Mouse (Mus musculus): ENCODE data around the gene Dpy30.
A peak's percentile ranks its signal among the peaks of the same experiment; 100 is the strongest.
"Not testable (repeated sequence)": the region's sequence is repeated elsewhere in the genome, so short reads cannot be mapped to it uniquely, and the experiment has no call there.

The Dpy30 gene

DNA sequence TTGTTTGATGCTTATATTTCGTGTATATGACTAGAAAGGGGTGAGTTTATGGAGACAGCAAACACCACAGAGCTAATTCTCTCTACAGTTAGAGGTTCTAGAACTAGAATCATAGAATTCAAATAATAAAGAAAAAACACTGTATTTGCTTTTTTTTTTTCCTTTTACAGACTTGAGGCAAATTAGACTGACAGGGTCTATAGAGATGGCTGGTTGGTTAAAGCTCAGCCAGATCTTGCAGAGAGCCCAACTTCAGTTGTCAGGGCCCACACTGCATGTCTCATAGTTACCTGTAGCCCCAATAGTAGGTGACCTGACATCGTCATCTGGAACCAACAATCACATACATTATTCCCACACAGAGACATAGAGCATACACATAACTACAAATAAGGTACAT, at the start of gene Dpy30:
Gene Dpy30 (minus strand): TSS at position 101 of the 400 bp plus-strand sequence.
- DNase-seq (ENCODE audit: low read depth), result no peak

DNA sequence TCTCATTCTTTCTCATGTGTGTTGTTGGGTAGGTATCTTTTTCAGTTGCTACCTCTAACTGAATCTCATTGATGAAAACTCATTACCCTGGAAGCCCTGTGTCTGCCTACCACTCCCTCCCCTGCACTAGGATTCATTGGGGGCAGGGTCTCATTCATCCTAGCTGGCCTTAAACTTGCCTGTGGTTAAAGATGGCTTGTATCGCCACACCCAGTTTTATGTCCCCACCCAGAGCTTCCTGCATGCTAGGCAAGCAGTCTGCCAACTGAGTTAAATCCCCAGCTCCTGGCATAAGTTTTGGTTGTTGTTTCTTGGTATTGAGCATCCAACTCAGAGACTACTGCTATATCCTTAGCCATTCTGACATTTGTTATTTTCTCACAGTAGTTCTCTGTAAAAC, 39.8 kb upstream of the Dpy30 start:
- no peak for DNase-seq (ENCODE audit: low read depth)

DNA sequence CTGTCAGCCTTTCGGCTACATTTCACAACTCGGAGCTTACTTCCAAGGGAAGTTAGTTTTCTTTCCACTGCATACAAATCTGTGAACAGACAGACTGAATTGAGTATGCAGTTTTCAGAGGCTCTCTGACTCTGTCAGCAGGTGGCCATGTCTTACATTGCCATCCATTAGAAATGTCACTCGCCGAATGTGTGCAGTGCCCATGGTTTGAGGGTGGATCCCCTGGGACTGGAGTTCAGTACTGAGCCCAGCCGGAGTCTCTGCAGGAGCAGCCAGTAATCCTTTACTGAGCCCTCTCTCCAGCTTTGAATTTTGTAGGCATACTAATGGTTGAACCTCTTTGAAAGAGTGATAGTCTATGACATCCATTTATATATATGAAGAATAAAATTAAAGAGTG, 17.4 kb upstream of the Dpy30 start:
- no peak for DNase-seq (ENCODE audit: low read depth)

DNA sequence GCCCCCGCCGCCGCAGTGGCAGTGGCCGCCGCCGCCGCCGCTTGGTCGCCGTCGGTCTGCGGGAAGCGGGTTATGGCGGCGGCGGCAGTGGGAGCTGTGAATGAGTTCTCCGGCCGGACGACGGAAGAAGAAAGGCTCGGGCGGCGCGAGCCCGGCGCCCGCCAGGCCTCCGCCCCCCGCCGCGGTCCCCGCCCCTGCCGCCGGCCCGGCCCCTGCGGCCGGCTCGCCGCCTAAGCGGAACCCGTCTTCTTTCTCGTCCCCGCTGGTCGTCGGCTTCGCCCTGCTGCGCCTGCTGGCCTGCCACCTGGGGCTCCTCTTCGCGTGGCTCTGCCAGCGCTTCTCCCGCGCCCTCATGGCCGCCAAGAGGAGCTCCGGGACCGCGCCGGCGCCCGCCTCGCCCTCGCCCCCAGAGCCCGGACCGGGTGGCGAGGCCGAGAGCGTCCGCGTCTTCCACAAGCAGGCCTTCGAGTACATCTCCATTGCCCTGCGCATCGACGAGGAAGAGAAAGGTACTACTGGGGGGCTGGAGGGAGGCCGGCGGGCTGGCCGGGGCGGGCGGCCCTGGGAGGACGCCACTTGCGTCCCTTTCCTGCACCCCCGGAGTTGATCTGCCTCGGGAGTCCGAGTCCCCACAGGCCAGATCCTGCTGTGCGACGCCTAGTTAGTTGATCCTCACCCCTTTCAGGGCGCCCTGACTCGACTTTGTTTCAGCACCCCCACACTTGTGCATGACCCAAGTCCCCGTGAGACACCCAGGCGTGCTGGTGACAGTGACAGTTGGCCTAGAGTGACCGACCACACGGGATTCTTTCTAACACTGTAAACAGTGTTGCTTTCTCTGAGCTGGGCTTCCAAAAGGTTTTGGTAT, 15.4 kb upstream of the Dpy30 start, which contains the start of gene Spast:
Gene Spast (plus strand): TSS at position 51 of the 868 bp plus-strand sequence.
- DNase-seq (ENCODE audit: low read depth), result no peak

DNA sequence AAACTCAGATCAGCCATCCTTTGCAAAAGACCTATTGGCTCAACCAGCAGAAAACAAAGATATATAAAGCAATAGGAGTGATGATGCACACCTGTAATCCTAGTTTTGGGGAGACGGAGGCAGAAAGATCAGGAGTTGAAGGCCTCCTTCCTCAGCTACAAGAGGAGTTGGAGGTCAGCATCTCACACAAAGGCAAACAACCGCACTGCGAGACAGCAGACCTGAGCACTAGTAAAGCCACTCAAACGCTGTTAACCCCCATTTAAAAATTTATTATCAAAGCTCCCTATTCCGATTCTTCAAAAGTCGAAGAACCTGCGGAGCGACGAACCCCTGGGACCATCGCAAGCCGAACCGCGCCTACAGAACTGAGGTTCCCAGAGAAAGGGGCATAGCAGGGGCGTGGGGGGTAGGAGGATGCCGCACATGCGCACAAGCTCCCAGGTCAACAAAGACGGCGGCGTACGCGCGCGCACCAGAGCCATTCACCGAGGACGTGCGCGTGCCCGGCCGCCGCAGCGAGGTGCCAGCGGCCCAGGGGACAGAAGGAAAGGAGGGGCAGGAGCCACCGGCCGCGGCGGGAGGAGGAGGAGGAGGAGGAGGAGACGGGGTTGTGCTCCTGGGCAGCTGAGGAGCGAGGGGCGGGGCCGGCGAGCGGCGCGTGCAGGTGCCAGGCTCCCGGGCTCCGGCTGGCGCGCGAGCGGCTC, 14.6 kb upstream of the Dpy30 start:
- DNase-seq (ENCODE audit: low read depth), result peak; percentile 79

DNA sequence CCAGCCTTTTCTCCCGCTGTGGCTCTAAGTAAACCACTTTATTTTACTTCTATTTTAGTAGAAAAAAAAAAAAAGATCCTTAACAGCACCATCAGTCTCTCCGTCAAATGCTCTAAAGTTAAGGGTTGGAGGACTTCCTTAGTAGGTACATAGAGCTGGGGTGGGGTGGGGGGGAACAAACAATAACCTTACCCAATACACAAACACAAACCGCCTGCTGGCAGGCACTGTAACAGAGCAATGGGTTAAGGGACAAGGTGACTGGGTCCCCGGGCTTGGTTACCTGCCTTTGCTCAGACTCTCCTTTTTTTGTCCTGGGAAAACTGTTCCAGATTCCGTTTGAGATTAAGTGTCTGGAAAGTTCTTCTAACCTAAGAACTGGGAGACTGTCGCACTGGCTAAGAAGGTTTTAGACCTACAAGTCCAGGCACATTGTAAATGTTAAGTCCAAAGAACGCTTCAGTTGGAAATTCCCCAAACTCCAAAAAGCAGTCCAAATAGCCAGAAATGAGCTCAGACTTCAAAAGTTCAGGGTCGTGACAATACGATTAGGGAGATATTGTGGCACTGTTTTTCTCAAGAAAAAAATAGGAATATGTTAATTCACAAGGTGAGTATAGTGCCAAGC, 7.4 kb upstream of the Dpy30 start:
- DNase-seq (ENCODE audit: low read depth), result no peak

DNA sequence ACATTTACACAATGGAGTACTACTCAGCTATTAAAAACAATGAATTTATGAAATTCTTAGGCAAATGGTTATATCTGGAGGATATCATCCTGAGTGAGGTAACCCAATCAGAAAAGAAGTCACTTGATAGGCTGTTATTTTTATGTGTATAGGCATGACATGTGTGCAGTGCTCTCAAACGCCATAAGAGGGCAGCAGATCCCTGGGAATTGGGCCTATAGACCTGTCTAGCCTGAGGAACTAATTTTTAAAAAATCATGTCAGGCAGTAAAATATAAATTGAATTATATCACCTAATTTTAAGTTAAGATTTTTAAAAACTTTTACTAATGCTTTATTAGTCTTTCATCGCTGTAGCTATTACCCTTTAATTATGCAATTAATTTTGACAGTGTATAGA, 4.4 kb upstream of the Dpy30 start:
- not testable (repeated sequence) for DNase-seq (ENCODE audit: low read depth)

DNA sequence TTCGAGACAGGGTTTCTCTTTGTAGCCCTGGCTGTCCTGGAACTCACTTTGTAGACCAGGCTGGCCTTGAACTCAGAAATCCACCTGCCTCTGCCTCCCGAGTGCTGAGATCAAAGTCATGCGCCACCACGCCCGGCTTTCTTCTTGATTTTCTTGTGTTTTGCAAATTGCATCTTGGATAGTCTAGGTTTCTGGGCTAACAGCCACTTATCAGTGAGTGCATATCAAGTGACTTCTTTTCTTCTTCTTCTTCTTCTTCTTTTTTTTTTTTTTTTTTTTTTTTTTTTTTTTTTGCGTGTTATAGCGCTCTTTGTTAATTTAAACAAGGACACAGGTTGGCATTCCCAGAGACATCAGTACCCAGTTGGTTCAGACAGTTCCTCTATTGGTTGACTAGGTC, 3.5 kb upstream of the Dpy30 start:
- DNase-seq (ENCODE audit: low read depth), result not testable (repeated sequence)

DNA sequence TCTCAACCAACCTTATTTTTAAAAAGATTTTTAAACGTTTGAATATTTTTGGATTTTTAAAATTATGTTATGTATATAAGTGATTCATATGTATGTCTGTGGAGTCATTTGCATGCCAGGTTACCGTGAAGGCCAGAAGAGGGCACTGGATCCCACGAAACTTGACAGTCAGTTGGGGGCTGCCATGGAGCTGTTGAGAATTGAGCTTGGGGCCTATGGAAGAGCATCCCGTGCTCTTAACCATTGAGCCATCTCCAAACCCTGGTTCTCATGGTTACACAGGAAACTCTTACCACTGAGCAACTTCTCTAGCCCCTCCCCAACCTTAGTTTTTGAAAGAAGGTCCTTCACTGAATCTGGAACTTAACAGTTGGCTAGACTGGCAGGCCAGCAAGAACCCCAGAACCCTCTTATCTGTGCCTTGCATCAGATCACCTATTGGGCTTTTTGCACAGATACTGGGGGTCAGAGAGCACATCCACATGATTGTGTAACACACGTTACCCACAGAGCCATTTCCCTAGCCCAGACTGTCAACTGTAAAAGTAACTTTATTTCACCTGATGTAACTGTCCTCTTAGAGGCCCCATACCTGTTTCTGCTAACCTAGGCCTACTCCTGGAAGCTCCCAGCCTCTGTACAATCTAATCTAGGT, 1.2 kb downstream of the Dpy30 start:
- DNase-seq (ENCODE audit: low read depth), result no peak

DNA sequence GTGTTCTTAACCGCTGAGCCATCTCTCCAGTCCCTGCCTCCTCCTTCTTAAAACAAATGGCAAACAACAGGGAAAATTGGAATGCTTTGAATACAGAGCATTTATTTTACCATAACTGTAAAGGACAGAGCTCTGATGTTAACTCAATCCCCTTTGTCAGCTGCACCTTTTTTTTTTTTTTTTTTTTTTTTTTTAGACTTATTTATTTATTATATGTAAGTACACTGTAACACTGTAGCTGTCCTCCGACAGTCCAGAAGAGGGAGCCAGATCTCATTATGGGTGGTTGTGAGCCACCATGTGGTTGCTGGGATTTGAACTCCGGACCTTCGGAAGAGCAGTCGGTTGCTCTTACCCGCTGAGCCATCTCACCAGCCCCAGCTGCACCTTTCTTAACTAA, 5.0 kb downstream of the Dpy30 start:
- DNase-seq (ENCODE audit: low read depth), result no peak

DNA sequence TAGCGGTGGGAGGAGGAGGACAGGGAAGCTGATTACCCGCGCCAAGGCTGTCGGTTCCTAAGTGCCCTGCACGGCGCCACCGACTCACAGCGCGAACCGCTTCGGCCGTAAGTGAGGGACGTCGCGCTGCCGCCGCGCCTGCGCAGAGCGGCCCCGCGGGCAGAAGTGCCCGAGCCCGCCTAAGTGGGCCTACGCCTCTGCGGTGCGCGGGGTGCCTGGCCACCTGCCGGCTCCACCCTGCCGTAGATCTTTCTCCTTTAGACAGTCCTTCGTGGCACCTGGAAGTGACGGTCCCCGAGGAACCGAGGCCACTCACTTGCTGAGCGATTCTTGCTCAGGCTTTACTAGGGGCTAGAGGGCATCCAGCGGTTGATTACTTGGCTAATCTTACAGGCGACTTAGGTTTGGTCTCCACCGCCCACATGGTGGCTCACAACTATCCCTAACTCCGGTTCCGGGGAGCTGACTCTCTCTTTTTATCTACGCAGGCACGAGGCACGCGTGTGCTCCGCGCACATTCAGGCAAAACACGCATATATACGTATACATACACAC, 7.4 kb downstream of the Dpy30 start:
- DNase-seq (ENCODE audit: low read depth), result peak; percentile 65

DNA sequence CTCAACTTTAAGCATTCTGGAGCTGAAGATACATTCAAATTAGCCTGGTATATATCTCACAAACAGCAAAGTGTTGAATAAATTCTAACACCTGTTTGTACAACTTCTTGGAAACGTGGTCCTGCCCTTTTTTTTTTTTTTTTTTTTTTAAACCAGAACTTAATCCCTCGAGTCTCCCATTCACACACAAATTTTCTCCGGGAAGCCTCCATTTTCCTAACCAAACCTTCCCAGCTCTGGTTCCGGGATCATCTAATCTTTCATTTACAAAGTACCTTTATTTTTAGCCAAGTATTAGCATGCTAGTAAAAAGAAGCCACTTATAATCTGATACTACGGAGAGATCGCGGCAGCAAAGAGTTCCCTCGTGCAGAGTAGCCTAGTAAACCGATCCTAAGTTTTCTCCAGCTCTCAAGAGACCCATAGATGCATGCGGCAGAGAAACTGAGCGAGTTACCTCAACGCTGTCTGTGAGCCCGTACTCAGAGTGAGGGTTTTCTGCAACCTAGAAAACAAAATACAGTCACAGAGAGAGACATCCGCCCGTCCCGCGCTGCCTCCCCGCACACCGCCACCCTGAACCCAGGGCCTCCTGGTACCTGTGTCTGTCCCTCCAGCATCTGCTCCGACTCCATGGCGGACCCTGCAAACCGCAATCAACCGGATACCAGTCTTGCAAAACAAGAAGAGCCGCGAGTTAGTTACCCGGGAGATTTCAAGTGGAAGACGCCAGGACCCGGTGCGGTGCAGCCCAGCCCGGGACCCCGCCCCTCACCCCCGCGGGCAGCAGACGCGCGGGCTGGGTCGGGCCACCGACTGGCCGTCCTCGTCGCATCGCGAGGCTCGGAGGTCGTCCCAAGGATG, 8.1 kb downstream of the Dpy30 start:
- no peak for DNase-seq (ENCODE audit: low read depth)

DNA sequence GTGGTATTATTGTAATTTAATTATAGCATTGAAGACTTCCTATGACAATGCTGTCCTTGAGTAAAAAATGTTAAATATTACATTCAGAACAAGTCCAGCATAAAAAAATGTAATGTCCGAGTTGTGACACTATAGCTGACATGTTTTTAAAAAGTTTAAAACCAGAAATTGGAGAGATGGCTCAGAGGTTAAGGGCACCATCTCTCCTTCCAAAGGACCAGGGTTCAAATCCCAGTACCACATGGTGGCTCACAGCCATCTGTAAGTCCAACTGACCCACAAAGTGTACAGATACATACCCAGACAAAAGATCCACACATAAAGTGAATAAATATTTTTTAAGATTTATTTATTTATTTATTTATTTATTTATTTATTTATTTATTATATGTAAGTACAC, 17.7 kb downstream of the Dpy30 start:
- no peak for DNase-seq (ENCODE audit: low read depth)

DNA sequence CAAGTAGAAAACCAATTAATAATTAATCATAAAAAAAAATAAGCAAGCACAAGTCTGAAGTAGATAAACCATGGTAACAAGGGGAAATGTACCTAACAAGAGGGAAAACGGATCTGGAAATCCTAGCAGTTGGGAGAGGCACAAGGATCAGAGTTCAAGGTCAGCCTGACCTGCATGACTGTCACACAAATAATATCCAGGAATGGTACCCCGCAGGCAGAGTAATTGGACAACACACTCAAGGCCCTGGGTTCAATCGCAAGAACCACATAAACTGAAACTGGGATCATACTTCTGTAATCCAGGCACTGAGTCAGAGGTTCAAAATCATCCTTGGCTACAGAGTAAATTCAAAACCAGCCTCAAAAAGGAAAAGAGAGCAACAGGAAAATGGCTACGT, 18.1 kb downstream of the Dpy30 start:
- no peak for DNase-seq (ENCODE audit: low read depth)

DNA sequence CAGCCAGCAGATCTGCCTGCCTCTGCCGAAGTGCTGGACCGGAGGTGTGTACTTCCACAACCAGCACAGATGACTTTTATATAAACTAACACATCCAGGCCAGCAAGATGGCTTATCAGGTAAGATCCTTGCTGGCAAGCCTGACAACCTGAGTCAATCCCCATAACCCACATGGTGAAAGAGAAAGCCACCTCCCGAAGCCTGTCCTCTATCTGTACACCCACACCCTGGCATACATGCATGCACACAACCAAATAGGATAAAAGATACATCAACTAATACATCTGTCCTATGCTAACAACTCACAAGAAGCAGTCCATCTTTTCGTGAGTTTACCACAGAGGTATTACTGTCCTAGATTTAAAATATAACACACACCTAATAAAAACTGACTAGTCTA, 19.7 kb downstream of the Dpy30 start:
- DNase-seq (ENCODE audit: low read depth), result no peak

DNA sequence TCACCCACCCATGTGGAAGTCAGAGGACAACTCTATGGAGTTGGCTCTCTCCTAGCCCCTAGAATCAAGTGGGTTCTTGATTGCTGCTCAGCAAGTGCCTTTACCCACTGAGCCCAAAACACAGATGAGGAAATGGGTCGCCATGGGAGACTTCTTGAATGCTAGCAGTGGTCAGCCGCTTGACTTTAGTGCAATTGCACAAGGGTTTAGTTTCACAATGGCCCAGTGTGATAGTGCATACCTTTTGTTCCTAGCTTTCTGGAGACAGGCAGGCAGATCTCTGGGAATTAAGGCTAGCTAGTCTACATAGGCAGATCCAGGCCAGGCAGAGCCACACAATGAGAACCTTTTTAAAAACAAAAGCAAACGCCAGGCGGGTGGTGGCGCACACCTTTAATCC, 23.7 kb downstream of the Dpy30 start:
- no peak for DNase-seq (ENCODE audit: low read depth)

DNA sequence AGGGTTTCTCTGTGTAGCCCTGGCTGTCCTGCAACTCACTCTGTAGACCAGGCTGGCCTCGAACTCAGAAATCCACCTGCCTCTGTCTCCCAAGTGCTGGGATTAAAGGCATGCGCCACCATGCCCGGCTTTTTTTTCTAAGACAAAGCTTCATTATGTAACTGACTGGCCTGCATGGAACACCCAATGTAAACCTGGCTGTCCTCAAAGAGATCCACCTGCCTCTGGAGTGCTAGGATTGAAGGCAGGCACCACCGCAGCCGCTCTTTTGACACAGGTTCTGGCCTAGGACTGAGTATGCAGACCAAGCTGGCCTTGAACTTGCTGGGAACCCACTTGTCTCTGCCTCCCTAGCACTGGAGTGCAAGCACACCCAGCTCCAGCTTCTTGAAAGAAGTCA, 26.8 kb downstream of the Dpy30 start:
- DNase-seq (ENCODE audit: low read depth), result not testable (repeated sequence)

DNA sequence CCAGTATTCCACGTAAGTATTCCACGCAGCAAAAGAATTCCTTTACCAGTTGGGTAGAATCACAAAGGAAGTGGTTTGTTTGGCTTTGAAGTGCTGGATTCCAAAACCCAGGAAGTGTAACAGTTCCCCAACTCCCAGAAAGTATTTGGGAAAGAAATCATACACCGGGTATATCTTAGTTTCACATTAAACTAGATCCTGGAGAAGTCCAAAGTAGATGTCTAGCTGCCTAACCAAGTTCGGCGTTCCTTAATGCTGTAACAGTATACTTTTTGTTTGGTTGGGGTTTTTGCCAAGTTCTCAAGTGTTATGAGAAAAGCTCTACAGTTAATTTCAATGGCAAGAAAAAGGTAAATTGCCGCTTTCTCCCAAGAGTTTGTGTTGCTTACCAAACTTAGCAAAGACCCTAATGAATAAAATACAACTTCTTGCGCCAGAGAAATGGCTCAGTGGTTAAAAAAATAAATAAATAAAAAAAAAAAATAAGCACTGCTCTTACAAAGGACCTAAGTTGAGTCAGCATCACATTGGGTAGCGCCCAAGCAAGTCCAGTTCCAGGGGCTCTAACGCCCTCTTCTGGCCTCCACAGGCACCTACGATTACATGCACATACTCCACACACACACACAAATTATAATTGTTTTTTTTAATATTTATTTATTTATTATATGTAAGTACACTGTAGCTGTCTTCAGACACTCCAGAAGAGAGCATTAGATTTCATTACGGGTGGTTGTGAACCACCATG, 27.5 kb downstream of the Dpy30 start:
- no peak for DNase-seq (ENCODE audit: low read depth)

DNA sequence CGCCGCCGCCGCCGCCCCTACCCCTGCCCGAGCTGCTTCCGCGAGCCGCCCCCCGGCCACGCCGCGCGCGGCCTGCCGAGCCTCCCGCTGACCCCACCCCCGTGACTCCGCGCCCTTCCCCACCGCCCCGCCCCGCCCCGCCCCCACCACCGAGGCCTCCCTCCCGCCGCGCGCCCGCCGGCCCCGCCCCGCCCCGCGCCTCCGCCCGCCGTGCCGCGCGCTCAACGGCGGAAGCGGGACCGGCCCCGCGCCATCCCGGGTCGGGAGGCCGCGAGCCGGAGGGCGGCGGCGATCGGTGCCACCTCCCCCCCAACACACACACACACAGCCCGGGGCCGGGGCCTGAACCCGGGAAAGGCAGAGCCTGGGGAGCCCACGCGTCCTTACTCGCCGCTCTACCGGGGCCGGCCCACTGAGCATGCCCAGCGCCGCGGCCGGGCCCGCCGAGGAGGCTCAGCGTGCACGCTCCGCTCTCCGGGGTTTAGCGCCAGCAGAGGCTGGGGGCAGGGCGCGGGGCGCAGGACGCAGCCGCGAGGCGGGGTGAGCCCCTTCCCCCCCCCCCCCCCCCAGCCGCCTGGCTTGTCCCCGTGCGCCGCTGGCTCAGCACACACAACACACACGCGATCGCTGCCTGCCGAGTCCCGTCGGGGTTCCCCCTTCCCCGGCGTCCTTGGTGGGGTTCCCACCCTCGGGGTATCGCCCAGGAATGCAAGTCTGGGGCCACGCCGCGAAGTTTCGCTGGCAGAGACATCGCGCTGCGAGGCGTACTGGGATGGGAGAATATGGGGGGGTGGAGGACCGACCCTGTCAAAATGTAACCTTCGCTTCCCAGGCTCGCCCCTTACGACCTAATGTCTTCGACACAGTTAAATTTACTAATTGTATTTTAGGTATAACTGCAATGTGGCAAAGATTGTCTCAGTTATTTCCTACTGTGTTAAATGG, 28.4 kb downstream of the Dpy30 start, which contains the start of gene Memo1:
Gene Memo1 (minus strand): TSS at position 496 of the 945 bp plus-strand sequence.
- no peak for DNase-seq (ENCODE audit: low read depth)
